Mouse (Mus musculus) liver, embryonic 16.5 days (tissue): Measurements from ENCODE around the gene Polr1d. TPM values are rescaled to one million over a fixed set of nuclear protein-coding genes. Genes with fewer than 3 reads are reported as not detected.

Experiments
- ATAC-seq: fragments of 200-750 bp; cut with Nextera tagmentation; 2 replicates; pipeline ENCODE4 v1.8.0; 2017; ENCODE audit warnings: low read depth, mild to moderate bottlenecking, moderate number of reproducible peaks, moderate library complexity
- H3K27ac ChIP-seq: fragments of 300-500 bp; sonication (generic); 2 replicates; pipeline ENCODE4 v1.5.1; 2014; ENCODE audit warnings: mild to moderate bottlenecking, low read length
- H3K27me3 ChIP-seq: fragments of 300-500 bp; sonication (generic); 2 replicates; pipeline ENCODE4 v1.6.1; 2014; ENCODE audit warnings: low read depth, low read length, mixed read lengths; ENCODE audit not compliant: control insufficient read depth, insufficient read depth
- H3K36me3 ChIP-seq: fragments of 300-500 bp; sonication (generic); 2 replicates; pipeline ENCODE4 v1.6.1; 2014; ENCODE audit warnings: mild to moderate bottlenecking; ENCODE audit not compliant: control insufficient read depth, insufficient read depth
- H3K4me1 ChIP-seq: fragments of 300-500 bp; sonication (generic); 2 replicates; pipeline ENCODE4 v1.6.1; 2014; ENCODE audit warnings: low read depth, low read length, mixed read lengths; ENCODE audit not compliant: control insufficient read depth
- H3K4me2 ChIP-seq: fragments of 300-500 bp; sonication (generic); 2 replicates; pipeline ENCODE4 v1.6.1; 2014; ENCODE audit warnings: low read depth, low read length, mixed read lengths
- H3K4me3 ChIP-seq: fragments of 300-500 bp; sonication (generic); 2 replicates; pipeline ENCODE4 v1.5.1; 2014; ENCODE audit warnings: low read depth, mild to moderate bottlenecking, low read length
- H3K9ac ChIP-seq: fragments of 300-500 bp; sonication (generic); 2 replicates; pipeline ENCODE4 v1.6.1; 2014; ENCODE audit warnings: low read depth, low read length
- H3K9me3 ChIP-seq: fragments of 300-500 bp; sonication (generic); replicated peaks from 2 replicates; pipeline ENCODE4 v1.6.1; 2016; ENCODE audit warnings: low read length; ENCODE audit not compliant: control insufficient read depth
- WGBS: fragments of 180-500 bp; shearing (Covaris S2); extraction: QIAGEN DNeasy Blood & Tissue Kit; methylation state at CpG from one replicate; pipeline ENCODE4 v1.1.7; 2014; ENCODE audit not compliant: insufficient replicate concordance; 5-methylcytosine and 5-hydroxymethylcytosine counted together
- polyA plus RNA-seq: library from polyadenylated mRNA; unstranded; fragments of >200 nt; fragmentation: Nextera tagmentation; extraction: Ambion mirVana; gene quantifications from 2 replicates; pipeline ENCODE4 v1.2.1, GENCODE M21; 2015

Polr1d gene
- polyA plus RNA-seq, 1 experiment from 2014 or later, result 54.4 TPM

DNA sequence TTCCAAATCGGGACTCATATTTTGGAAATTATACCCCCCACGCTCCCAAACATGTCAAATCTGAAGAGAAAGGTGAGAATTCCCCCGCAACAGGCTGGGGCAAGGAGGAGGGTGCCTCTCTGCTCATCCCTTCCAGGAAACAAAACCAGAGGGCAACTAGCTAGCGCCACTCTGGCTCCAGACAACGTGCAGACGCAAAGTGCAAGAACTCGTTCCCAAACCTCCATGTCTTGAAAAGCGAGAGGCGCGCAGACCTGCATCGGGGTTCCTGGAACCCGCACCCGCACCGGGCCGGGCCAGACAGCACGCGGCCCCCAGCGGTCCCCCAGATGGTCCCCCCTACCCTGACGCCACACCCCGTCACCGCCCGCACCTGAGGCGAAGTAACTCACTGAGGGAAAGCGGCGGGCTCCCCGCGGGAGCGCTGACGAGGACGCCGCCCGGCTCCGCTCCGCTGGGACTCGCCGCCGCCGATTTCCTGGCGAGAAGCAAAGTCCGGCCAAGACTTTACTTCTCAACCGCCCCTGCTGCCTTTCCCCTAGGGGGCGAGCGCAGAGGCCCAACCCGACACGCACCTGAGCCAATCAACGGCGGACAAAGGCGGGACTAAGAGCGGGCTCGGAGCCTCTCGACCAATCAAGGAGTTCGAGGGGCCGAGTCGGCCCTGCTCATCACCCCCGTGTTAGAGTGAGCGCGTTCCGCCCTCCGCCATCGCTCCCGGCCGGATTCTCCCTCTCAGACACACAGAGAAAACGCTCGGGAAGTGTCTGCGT, 638 bp upstream of the Polr1d start, which contains the start of gene Lnx2:
Lnx2 (minus strand) TSS at position 561 of the 773 bp plus-strand sequence.
- WGBS, result under 1% methylated on average over 65 of the region's 65 CpGs
- H3K36me3 ChIP-seq, result no peaks in the 10 kb centered on the region
- H3K9me3 ChIP-seq, result no peaks in the 10 kb centered on the region
- H3K4me3 ChIP-seq, result peak within 1 kb of the TSS; percentile 89
- peaks cover 35% of the 10 kb centered on the region for H3K4me1 ChIP-seq
- H3K27ac ChIP-seq, result peak within 1 kb of the TSS; percentile 88
- peak; percentile 97 for ATAC-seq
- peak within 1 kb of the TSS; percentile 88 for H3K9ac ChIP-seq
- H3K4me2 ChIP-seq, result peak within 1 kb of the TSS; percentile 80
- no peaks in the 10 kb centered on the region for H3K27me3 ChIP-seq

- ATAC-seq, result peak; percentile 61
- Histone ChIP-seq H3K27me3 (no peaks in the 10 kb centered on the region), H3K4me1 (peaks cover 29% of the 10 kb centered on the region), H3K36me3 (no peaks in the 10 kb centered on the region), H3K9ac (peak overlapping the region; percentile 86), H3K27ac (peak overlapping the region; percentile 84), H3K4me3 (peak overlapping the region; percentile 89), H3K4me2 (peak overlapping the region; percentile 80), H3K9me3 (no peaks in the 10 kb centered on the region)
- WGBS, result under 1% methylated on average over 57 of the region's 57 CpGs
Measured at GRCm38 (mm10) chr5:147077305-147078034, 620 bp downstream of the Polr1d start.

GRCm38 (mm10) chr5:147078110-147078900, 1.5 kb downstream of the Polr1d start:
- peak overlapping the region; percentile 80 for H3K4me2 ChIP-seq
- no peaks in the 10 kb centered on the region for H3K36me3 ChIP-seq
- peak overlapping the region; percentile 77; the same call in 1 of the 2 replicates for H3K27ac ChIP-seq
- no peaks in the 10 kb centered on the region for H3K9me3 ChIP-seq
- peaks cover 26% of the 10 kb centered on the region for H3K4me1 ChIP-seq
- H3K9ac ChIP-seq, result peak overlapping the region; percentile 86
- ATAC-seq, result no peak
- H3K4me3 ChIP-seq, result peak overlapping the region; percentile 89
- H3K27me3 ChIP-seq, result no peaks in the 10 kb centered on the region
- 44% methylated on average over 11 of the region's 11 CpGs for WGBS

GRCm38 (mm10) chr5:147085201-147085894, 8.5 kb downstream of the Polr1d start:
- 87% methylated on average over 9 of the region's 9 CpGs for WGBS
- no peak overlapping the region for H3K4me3 ChIP-seq
- H3K36me3 ChIP-seq, result no peaks in the 10 kb centered on the region
- ATAC-seq, result no peak
- no peak overlapping the region for H3K9ac ChIP-seq
- H3K27ac ChIP-seq, result no peak overlapping the region
- no peaks in the 10 kb centered on the region for H3K9me3 ChIP-seq
- no peaks in the 10 kb centered on the region for H3K4me1 ChIP-seq
- no peaks in the 10 kb centered on the region for H3K27me3 ChIP-seq
- H3K4me2 ChIP-seq, result no peak overlapping the region

- ATAC-seq, result no peak
- no peak overlapping the region for H3K4me2 ChIP-seq
- no peak overlapping the region for H3K9ac ChIP-seq
- H3K27me3 ChIP-seq, result no peaks in the 10 kb centered on the region
- no peaks in the 10 kb centered on the region for H3K36me3 ChIP-seq
- H3K4me3 ChIP-seq, result no peak overlapping the region
- H3K4me1 ChIP-seq, result no peaks in the 10 kb centered on the region
- no peak overlapping the region for H3K27ac ChIP-seq
- no peaks in the 10 kb centered on the region for H3K9me3 ChIP-seq
- 78% methylated on average over 4 of the region's 4 CpGs for WGBS
Measured at GRCm38 (mm10) chr5:147086816-147087215, 10.0 kb downstream of the Polr1d start.

DNA sequence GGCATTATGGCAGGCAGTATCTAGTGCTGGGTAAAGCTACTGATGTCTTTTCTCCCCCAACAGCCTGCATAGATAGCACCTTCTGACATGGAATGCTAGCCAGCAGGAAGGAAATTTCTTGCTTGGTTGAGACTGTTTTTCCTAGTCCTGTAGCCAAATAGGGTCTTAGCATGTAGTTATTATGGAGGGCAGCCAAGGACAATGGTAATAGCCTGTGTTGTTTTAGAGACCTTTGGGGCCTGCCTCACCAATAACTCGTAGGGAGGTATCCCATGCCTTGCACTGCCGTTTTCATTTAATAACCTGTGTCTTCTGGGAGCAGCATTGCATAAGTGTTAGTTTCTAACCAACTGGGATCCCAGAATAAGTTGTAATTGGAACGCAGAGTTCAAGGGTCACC, 13.0 kb downstream of the Polr1d start:
- H3K9ac ChIP-seq, result no peak overlapping the region
- no peaks in the 10 kb centered on the region for H3K9me3 ChIP-seq
- H3K36me3 ChIP-seq, result no peaks in the 10 kb centered on the region
- no peak overlapping the region for H3K4me2 ChIP-seq
- H3K4me3 ChIP-seq, result no peak overlapping the region
- H3K27ac ChIP-seq, result no peak overlapping the region
- ATAC-seq, result no peak
- H3K27me3 ChIP-seq, result no peaks in the 10 kb centered on the region
- H3K4me1 ChIP-seq, result no peaks in the 10 kb centered on the region
- WGBS, result 79% methylated on average over 3 of the region's 3 CpGs

DNA sequence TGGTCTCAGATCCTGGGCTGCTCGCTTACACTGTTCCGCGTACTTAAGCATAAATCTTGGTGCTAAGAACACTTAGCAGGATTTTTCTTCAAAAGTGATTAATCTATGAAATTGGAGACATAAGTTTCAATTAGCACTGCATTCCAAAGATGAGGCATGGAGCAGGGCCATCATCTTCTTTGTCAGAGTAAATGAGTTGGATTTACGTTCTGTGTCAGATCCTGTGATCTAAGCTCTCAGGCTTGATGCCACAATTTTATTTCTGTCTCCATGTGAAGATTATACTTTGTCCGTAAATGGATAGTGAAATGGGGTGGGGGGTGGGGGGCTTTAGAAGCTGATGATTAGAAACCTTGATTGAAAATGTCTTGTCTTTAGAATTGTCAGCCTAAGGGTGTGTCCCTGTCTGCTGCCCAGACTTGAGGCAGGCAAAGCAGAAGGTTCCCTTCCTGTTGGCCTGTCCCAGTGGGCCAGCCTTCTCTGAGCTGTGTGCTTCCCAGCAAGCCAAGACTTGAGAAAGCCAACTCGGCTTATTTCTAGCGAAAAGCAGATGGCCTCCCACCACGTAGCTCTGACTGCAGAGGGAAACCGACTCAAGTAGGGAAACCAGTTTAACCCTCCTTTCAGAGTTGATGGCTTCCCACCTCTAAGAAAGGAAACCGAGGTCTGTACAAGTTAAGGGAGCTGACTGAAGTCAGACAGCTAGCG, 13.6 kb downstream of the Polr1d start:
- Histone ChIP-seq H3K4me2 (no peak overlapping the region), H3K27ac (no peak overlapping the region), H3K27me3 (no peaks in the 10 kb centered on the region), H3K9ac (no peak overlapping the region), H3K36me3 (no peaks in the 10 kb centered on the region), H3K9me3 (no peaks in the 10 kb centered on the region), H3K4me3 (no peak overlapping the region), H3K4me1 (no peaks in the 10 kb centered on the region)
- no peak for ATAC-seq
- WGBS, result 75% methylated on average over 11 of the region's 11 CpGs

DNA sequence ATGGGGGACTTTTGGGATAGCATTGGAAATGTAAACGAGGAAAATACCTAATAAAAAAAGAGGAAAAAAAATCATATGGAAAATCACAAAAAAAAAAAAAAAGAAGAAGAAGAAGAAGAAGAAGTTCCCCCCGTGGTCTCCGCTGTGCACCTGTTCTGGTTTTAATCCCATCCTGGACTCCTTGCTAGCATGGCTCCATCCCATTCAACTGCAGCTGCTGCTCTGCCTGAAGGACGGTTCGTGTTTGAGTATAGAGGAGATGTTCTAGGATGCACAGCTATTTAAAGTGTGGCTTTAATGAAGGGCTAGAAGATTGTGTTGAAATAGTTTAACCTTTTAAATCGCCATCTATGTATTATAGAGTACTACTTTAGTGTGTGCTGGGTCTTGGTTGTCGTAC, 15.6 kb downstream of the Polr1d start:
- no peaks in the 10 kb centered on the region for H3K27me3 ChIP-seq
- H3K4me2 ChIP-seq, result no peak overlapping the region
- H3K9ac ChIP-seq, result no peak overlapping the region
- H3K4me3 ChIP-seq, result no peak overlapping the region
- WGBS, result 79% methylated on average over 7 of the region's 7 CpGs
- H3K27ac ChIP-seq, result no peak overlapping the region
- no peaks in the 10 kb centered on the region for H3K9me3 ChIP-seq
- no peaks in the 10 kb centered on the region for H3K4me1 ChIP-seq
- ATAC-seq, result no peak
- H3K36me3 ChIP-seq, result no peaks in the 10 kb centered on the region
